Mouse (Mus musculus) heart, adult 2 months (tissue): ENCODE data around the gene Klf12. TPM values are rescaled to one million over a fixed set of nuclear protein-coding genes. Genes with fewer than 3 reads are reported as not detected.
A peak's percentile ranks its signal among the peaks of the same experiment; 100 is the strongest.

Experiments
- DNase-seq, 2 experiments: peaks; one replicate each; pipeline ENCODE4 v3.0.0; 2021
- H3K27ac ChIP-seq: fragments of 200-600 bp; 2 replicates; pipeline ENCODE4 v1.8.1; 2022
- H3K27me3 ChIP-seq: fragments of 200-500 bp; 2 replicates; pipeline ENCODE4 v1.6.1; 2012; ENCODE audit warnings: mild to moderate bottlenecking, low read length, inconsistent platforms, mixed read lengths; ENCODE audit not compliant: control insufficient read depth, insufficient read depth
- H3K36me3 ChIP-seq: fragments of 200-500 bp; 2 replicates; pipeline ENCODE4 v1.6.1; 2012; ENCODE audit warnings: low read length, inconsistent platforms; ENCODE audit not compliant: control insufficient read depth, insufficient read depth
- H3K4me1 ChIP-seq: fragments of 200-500 bp; 2 replicates; pipeline ENCODE4 v1.6.1; 2011; ENCODE audit warnings: low read length; ENCODE audit not compliant: control insufficient read depth, insufficient read depth
- H3K4me3 ChIP-seq: fragments of 200-600 bp; 2 replicates; pipeline ENCODE4 v1.8.1; 2022
- H3K79me2 ChIP-seq: fragments of 200-500 bp; replicated peaks from 2 replicates; pipeline ENCODE4 v1.6.1; 2012; ENCODE audit warnings: mild to moderate bottlenecking, inconsistent platforms, low read length, moderate library complexity, mixed read lengths; ENCODE audit not compliant: control insufficient read depth, insufficient read depth
- H3K9ac ChIP-seq: fragments of 200-500 bp; 2 replicates; pipeline ENCODE4 v1.6.1; 2012; ENCODE audit warnings: low read depth, mild to moderate bottlenecking, control low read depth, inconsistent platforms, low read length, mixed read lengths
- CTCF ChIP-seq: fragments of 200-600 bp; IDR thresholded peaks from 2 replicates; pipeline ENCODE4 v1.8.1; 2022; ENCODE audit warnings: antibody characterized with exemption, mild to moderate bottlenecking, moderate library complexity
- EP300 ChIP-seq: fragments of 200-500 bp; IDR thresholded peaks from 2 replicates; pipeline ENCODE4 v1.6.1; 2011; ENCODE audit warnings: low read depth, low read length, control low read depth; ENCODE audit not compliant: insufficient read depth
- POLR2A ChIP-seq: fragments of 200-500 bp; IDR thresholded peaks from 2 replicates; pipeline ENCODE4 v1.6.1; 2011; ENCODE audit warnings: mild to moderate bottlenecking, low read depth, low read length, control low read depth; ENCODE audit not compliant: insufficient read depth
- WGBS: fragments of 180-500 bp; shearing (Covaris S2); methylation state at CpG from one replicate; pipeline ENCODE4 v1.1.7; 2018; 5-methylcytosine and 5-hydroxymethylcytosine counted together
- intact Hi-C: fragments of 180-260 bp; cut with DNase I; formaldehyde crosslinking; loops from one replicate; pipeline ENCODE4 v1.15.1; 2025
- polyA plus RNA-seq: library from polyadenylated mRNA; depleted of rRNA; stranded (reverse); fragments of >200 nt; gene quantifications from 2 replicates; pipeline ENCODE4 v1.2.3, GENCODE M21; 2012
- total RNA-seq, 2 experiments: library from RNA; stranded (reverse); gene quantifications; 2 replicates each; pipeline ENCODE4 v1.2.3; 2021

Klf12 gene
- total and polyA plus RNA-seq, 3 experiments, result 8.6 to 15.8 (median 15.3) TPM

DNA sequence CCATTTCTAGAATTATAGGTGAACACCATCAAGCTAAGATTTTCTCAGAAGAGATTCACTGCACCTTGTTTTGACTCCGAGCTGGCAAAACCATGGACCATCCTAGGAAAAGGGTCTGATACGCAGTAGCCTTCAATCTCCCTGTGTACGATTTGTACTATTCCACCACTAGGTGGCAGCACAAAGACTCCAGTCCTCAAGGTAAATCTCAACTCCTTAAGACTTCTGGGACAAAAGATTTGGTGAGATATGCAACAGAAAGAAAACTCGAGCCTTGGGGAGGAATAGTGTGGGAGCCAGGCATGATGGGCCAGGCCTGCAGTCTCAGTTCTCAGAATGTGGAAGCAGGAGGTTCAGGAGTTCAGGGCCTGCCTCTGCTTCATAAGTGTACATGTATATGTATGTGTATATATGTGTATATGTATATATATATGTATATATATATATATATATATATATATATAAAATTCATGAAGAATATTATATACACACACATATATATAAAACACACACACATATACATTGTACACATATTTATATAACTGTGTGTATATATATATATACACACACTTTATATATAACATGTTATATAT lies 274.6 kb downstream of the Klf12 start:
- intact Hi-C loops, result loop anchor here (5.0 to 10.0 kb wide), 4 partner anchors 277 to 1367 kb away; no protein-coding TSS in a partner anchor
- 37% methylated on average over 4 of the region's 4 CpGs for WGBS

DNA sequence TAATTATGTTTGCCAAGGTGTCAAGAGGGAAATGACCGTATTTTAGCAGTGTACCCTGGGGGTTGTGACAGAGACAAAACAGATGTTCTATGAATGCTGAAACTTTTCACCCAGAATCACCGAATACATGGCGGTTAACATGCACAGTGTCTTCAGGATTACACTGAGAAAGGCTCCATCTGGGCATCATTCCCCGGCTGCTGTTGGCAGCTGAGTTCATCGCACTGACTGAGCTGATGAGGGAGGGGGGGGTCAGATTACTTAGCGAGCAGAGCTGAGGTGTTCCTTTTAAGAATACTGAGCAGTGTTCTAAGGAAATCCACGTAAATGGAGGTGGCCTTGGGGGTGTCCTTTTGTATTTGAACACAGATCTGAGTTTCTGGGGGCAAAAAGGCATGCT lies 301.0 kb downstream of the Klf12 start:
- Histone ChIP-seq H3K9ac (no peak overlapping the region), H3K4me1 (no peaks in the 10 kb centered on the region), H3K4me3 (no peak overlapping the region), H3K79me2 (no peaks in the 10 kb centered on the region), H3K36me3 (no peaks in the 10 kb centered on the region), H3K27me3 (no peaks in the 10 kb centered on the region), H3K27ac (no peak overlapping the region)
- no peak for DNase-seq
- TF ChIP-seq EP300, result no peak
- TF ChIP-seq POLR2A, result no peak
- no peak for TF ChIP-seq CTCF
- intact Hi-C loops, result no loop called here
- WGBS, result 64% methylated on average over 7 of the region's 7 CpGs

More for the DNA sequence above, 274.6 kb downstream of the Klf12 start:
- Histone ChIP-seq H3K27me3 (no peaks in the 10 kb centered on the region), H3K4me1 (no peaks in the 10 kb centered on the region; the same call in 1 of the 2 replicates), H3K27ac (no peak overlapping the region), H3K36me3 (no peaks in the 10 kb centered on the region), H3K4me3 (no peak overlapping the region), H3K79me2 (no peaks in the 10 kb centered on the region), H3K9ac (no peak overlapping the region)
- TF ChIP-seq EP300, result no peak
- TF ChIP-seq POLR2A, result no peak
- peak; percentile 88 for TF ChIP-seq CTCF
- peak in 1 of 2 experiments; percentile 5 for DNase-seq

DNA sequence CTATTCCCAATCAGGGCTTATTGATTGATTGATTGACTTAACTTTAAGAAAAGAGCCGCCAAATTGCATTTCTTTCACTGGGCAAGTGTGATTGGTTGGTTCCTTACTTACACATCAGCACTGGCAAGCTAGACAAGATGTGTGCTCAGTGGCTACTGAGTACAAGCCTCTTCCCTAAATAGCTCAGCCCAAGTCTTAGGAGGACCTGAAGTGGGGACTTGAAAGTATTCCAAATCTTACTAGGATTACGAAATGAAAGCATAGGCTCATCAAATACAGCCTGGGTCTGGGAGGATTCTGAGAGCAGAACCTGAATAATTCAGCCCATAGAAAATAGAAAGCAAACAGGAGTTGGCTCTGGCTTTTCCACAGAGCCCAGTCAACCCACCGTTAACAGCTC lies 303.3 kb downstream of the Klf12 start:
- H3K4me3 ChIP-seq, result no peak overlapping the region
- DNase-seq, result no peak
- no peak overlapping the region for H3K27ac ChIP-seq
- intact Hi-C loops, result no loop called here
- no peaks in the 10 kb centered on the region for H3K79me2 ChIP-seq
- no peak overlapping the region for H3K9ac ChIP-seq
- no peak for TF ChIP-seq POLR2A
- 78% methylated on average over 3 of the region's 3 CpGs for WGBS
- H3K36me3 ChIP-seq, result no peaks in the 10 kb centered on the region
- H3K4me1 ChIP-seq, result no peaks in the 10 kb centered on the region
- no peaks in the 10 kb centered on the region for H3K27me3 ChIP-seq

DNA sequence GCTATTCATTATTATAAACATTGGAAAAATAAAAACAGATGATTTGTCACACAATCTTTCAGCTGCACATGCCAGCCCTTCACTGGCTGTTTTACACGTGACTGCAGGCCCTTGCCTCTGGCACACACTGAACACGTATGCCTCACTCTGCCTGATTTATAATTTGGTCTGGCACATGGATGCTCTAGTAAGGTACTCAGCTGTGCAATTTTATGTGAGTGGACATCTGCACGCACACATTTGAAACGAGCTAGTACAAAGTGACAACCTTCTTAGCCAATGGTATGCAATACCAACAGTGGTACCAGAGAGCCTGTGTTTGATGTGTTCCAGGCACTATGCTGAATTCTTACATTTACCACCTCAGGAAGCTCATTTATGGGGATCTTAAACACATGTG lies 316.6 kb downstream of the Klf12 start:
- Histone ChIP-seq H3K4me3 (no peak overlapping the region), H3K27me3 (no peaks in the 10 kb centered on the region), H3K36me3 (no peaks in the 10 kb centered on the region), H3K79me2 (no peaks in the 10 kb centered on the region), H3K9ac (no peak overlapping the region), H3K27ac (no peak overlapping the region), H3K4me1 (no peaks in the 10 kb centered on the region)
- DNase-seq, result no peak
- TF ChIP-seq EP300 (no peak), POLR2A (no peak), CTCF (no peak)
- intact Hi-C loops, result no loop called here
- 84% methylated on average over 4 of the region's 4 CpGs for WGBS

DNA sequence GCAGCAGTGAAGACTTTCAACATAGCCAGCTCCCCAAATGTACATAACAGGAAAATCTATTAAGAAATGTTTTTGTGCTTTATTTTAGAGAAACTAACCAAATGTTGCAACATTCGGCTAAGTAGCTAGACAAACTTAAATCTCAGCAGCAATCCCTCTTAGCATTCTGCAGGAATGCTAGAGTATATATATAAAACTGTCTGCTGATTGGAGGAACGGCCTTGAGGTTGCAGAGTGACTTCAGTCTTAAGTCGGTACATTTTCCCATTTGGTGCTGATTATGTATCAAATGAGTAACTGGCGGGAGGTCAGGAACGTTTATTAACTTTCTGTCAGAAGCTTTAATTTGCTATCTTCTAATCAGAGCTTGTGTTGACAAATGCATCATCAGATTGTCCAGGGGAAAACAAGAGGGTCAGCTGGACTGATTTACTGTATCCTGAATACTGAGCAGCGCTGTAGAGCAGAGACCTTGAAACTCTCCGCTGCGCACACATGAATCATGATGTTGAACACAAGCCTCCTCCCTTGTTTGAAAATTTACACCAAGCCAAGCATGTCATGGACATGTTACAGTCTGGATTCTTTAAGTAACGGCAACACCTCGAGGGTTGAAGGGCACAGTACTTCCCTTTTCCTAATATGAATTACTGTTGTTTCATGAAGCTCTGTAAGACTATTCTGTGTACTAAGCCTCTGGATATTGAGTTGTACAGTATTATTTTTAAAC lies 323.8 kb downstream of the Klf12 start:
- no peak overlapping the region for H3K27ac ChIP-seq
- no peak for TF ChIP-seq CTCF
- TF ChIP-seq EP300, result no peak
- no peak for TF ChIP-seq POLR2A
- intact Hi-C loops, result no loop called here
- no peak overlapping the region for H3K4me3 ChIP-seq
- 86% methylated on average over 10 of the region's 10 CpGs for WGBS
- no peaks in the 10 kb centered on the region for H3K4me1 ChIP-seq
- H3K79me2 ChIP-seq, result no peaks in the 10 kb centered on the region
- no peaks in the 10 kb centered on the region for H3K36me3 ChIP-seq
- H3K27me3 ChIP-seq, result no peaks in the 10 kb centered on the region
- no peak overlapping the region for H3K9ac ChIP-seq
- no peak for DNase-seq

DNA sequence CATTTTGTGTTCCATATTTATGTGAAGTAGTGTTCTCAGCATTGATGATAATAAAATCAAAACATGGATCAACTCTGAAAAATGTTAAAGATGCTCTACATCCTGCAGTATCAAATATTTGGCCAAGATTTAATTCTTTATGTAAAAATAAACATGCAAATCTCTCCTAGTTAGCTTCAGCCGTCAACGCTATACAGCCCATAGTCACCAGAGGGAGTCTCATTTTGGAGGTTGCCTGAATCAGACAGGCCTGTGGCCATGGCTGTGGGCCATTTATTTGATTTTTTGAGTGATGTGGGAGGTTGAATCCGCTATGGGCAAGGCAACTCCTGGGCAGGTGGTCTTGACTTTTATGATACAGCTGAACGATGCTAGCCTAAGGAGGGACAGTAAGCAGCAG lies 329.3 kb downstream of the Klf12 start:
- Histone ChIP-seq H3K4me3 (no peak overlapping the region), H3K36me3 (no peaks in the 10 kb centered on the region), H3K79me2 (no peaks in the 10 kb centered on the region), H3K9ac (no peak overlapping the region), H3K4me1 (no peaks in the 10 kb centered on the region), H3K27ac (no peak overlapping the region), H3K27me3 (no peaks in the 10 kb centered on the region)
- WGBS, result 98% methylated on average over 4 of the region's 4 CpGs
- intact Hi-C loops, result no loop called here
- no peak for DNase-seq
- TF ChIP-seq EP300 (no peak), POLR2A (no peak), CTCF (no peak)
